Mouse (Mus musculus) olfactory bulb, adult 2 months (tissue): ENCODE results near the gene Smyd5. TPM values are rescaled to one million over a fixed set of nuclear protein-coding genes. Genes with fewer than 3 reads are reported as not detected.
A peak's percentile ranks its signal among the peaks of the same experiment; 100 is the strongest.
"Not testable (repeated sequence)": the region's sequence is repeated elsewhere in the genome, so short reads cannot be mapped to it uniquely, and the experiment has no call there.

ENCODE experiments used
- H3K27ac ChIP-seq: fragments of 200-500 bp; 2 replicates; pipeline ENCODE4 v1.5.1; 2012; ENCODE audit warnings: low read depth, low read length; ENCODE audit not compliant: insufficient read depth
- H3K4me1 ChIP-seq: fragments of 200-500 bp; 2 replicates; pipeline ENCODE4 v1.6.1; 2012; ENCODE audit warnings: low read length; ENCODE audit not compliant: control insufficient read depth, insufficient read depth
- H3K4me3 ChIP-seq: fragments of 200-500 bp; 2 replicates; pipeline ENCODE4 v1.5.1; 2012; ENCODE audit warnings: mild to moderate bottlenecking, low read depth, low read length, moderate library complexity; ENCODE audit not compliant: insufficient read depth
- CTCF ChIP-seq: fragments of 200-500 bp; IDR thresholded peaks from 2 replicates; pipeline ENCODE4 v1.5.1; 2012; ENCODE audit warnings: low read depth, mild to moderate bottlenecking, low read length, moderate library complexity; ENCODE audit not compliant: insufficient read depth
- POLR2A ChIP-seq: fragments of 200-500 bp; IDR thresholded peaks from 2 replicates; pipeline ENCODE4 v1.6.1; 2012; ENCODE audit warnings: mild to moderate bottlenecking, low read depth, low read length, moderate library complexity; ENCODE audit not compliant: insufficient read depth
- WGBS: fragments of 180-500 bp; shearing (Covaris S2); methylation state at CpG from one replicate; pipeline ENCODE4 v1.1.7; 2018; 5-methylcytosine and 5-hydroxymethylcytosine counted together
- polyA plus RNA-seq: library from polyadenylated mRNA; stranded (reverse); fragments of >200 nt; gene quantifications from 2 replicates; pipeline ENCODE4 v1.2.4, GENCODE M21; 2012; ENCODE audit warnings: low replicate concordance; ENCODE audit not compliant: missing spikeins, insufficient read depth, insufficient read length

Gene Smyd5
- polyA plus RNA-seq, 1 experiment: not detected

DNA sequence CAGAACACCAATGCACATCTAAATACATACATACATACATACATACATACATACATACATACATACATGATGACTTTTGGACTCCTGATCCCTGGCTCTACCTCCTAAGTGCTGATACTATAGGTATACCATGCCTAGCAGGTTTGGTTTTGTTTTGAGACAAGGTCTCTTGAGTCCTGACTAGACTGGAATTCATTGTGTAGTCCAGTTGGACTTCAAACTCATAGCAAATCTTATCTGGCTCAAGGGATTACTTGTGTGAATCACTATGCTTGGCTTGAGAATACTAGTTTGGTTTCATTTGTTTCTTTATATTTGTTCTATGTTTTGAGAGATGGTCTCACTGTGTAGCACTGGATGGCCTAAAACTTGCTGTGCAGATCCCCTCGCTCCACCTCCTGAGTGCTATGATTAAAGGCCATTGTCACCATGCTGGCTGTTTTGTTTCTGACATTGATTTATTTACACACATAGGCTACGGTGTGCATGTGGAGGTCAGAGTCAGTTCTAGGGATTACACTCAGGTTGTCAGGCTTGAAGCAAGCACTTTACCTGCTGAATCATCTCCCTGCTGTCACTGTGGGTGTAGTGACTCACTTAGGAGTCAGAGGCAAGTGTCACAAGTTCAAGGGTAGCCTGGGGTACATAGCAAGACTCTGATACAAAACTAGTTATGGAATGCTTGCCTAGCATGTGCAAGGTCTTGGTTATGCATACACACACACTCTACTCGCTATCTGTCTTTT, 11.9 kb downstream of the Smyd5 start:
- TF ChIP-seq POLR2A: no peak
- no peak for TF ChIP-seq CTCF
- Histone ChIP-seq H3K4me3 (no peak overlapping the region), H3K27ac (no peak overlapping the region), H3K4me1 (peaks cover 4% of the 10 kb centered on the region; the same call in 1 of the 2 replicates)
- WGBS: 83% methylated on average over 3 of the region's 3 CpGs

DNA sequence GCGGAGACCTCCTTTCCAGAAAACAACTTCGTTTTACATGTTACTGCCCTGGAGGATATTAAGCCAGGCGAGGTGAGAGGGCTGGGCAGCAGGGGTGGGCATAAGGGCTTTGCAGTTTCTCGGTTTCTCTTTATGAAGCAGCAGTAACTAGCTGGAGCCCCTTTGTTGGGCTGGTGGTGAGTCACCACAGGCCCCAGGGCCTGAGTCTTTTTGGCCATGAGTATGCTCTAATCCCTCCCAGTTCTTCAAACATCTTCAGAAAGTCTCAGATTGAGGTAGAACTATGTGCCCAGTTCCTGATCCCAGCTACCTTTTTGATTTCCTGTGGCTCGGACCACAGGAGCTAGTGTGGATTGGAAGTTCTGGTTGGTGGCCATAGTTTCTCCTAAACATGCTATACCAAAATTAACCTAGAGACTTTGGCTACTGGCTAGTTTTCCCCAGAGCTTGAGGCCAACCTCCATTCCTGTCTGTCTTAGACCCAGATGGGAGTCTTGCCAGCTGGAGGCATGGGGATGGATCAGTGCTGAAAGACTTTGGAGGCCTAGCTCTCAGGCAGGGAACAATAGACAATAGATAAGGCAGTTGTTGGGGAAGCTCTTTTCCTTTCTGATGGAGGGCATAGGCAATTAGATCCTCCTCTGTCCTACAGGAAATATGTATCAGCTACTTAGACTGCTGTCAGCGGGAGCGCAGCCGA, 12.6 kb downstream of the Smyd5 start:
- peaks cover 4% of the 10 kb centered on the region; the same call in 1 of the 2 replicates for H3K4me1 ChIP-seq
- no peak overlapping the region for H3K27ac ChIP-seq
- H3K4me3 ChIP-seq: no peak overlapping the region
- WGBS: 88% methylated on average over 8 of the region's 8 CpGs
- TF ChIP-seq POLR2A (no peak), CTCF (no peak)

DNA sequence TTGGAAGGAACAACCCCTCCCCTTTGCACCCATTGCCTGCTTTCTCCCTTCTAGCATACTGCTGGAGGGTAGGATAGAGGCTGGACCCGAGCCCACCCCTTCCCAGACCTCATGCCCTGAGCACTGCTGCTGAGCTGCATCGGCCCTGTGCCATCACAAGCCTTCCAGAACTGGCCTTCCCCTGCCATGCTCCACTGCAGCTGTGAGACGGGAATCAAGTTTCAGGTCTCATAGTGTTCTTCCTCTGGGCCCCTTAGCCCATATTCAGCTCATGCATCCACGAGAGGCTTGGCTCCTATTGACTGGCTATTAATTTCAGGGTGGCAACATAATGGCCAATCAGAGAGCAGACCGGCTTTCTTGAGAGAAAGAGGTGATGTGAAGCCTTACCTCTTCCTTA, 13.5 kb downstream of the Smyd5 start:
- H3K4me3 ChIP-seq: no peak overlapping the region
- 81% methylated on average over 5 of the region's 5 CpGs for WGBS
- H3K27ac ChIP-seq: no peak overlapping the region
- peaks cover 4% of the 10 kb centered on the region; the same call in 1 of the 2 replicates for H3K4me1 ChIP-seq
- TF ChIP-seq CTCF: no peak
- no peak for TF ChIP-seq POLR2A

DNA sequence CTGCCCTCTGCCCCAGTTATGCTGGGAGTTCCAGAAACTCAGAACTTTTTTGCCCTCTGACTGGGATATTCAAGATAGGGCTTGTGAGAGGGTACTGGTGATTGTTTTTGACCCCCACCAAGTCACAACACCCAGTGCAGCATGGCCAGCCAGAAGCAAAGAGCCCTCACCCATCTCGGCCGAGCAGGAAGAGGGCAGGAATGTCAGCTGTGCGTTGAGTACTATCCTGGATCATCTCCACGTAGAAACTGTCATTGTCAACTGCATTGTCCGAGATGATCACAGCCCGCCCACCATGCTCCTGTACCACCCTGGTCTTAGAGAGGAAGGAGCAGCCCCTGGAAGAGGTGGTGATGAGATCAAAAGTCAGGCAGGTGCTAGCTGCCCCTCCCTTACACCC, 15.6 kb downstream of the Smyd5 start:
- Histone ChIP-seq H3K4me3 (no peak overlapping the region), H3K27ac (no peak overlapping the region), H3K4me1 (peaks cover 4% of the 10 kb centered on the region; the same call in 1 of the 2 replicates)
- TF ChIP-seq CTCF (no peak), POLR2A (no peak)
- 93% methylated on average over 6 of the region's 6 CpGs for WGBS

DNA sequence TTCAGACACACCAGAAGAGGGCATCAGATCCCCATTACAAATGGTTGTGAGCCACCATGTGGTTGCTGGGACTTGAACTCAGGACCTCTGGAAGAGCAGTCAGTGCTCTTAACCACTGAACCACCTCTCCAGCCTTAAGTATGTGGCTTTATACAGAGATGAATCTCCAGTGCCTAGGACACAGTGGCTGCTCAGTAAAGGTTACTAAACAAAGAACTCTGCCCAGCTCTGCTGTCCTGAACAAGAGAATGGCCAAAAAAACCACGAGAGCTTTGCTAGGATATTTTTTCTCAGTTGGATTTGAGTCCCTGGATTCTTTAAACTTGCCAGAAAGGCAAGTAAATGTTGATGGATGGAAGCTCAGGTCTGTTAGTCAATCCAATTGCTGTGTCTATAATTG, 18.4 kb downstream of the Smyd5 start:
- not testable (repeated sequence) for H3K4me1 ChIP-seq, H3K4me3 ChIP-seq, H3K27ac ChIP-seq
- WGBS: 63% methylated on average over 1 of the region's 1 CpGs

DNA sequence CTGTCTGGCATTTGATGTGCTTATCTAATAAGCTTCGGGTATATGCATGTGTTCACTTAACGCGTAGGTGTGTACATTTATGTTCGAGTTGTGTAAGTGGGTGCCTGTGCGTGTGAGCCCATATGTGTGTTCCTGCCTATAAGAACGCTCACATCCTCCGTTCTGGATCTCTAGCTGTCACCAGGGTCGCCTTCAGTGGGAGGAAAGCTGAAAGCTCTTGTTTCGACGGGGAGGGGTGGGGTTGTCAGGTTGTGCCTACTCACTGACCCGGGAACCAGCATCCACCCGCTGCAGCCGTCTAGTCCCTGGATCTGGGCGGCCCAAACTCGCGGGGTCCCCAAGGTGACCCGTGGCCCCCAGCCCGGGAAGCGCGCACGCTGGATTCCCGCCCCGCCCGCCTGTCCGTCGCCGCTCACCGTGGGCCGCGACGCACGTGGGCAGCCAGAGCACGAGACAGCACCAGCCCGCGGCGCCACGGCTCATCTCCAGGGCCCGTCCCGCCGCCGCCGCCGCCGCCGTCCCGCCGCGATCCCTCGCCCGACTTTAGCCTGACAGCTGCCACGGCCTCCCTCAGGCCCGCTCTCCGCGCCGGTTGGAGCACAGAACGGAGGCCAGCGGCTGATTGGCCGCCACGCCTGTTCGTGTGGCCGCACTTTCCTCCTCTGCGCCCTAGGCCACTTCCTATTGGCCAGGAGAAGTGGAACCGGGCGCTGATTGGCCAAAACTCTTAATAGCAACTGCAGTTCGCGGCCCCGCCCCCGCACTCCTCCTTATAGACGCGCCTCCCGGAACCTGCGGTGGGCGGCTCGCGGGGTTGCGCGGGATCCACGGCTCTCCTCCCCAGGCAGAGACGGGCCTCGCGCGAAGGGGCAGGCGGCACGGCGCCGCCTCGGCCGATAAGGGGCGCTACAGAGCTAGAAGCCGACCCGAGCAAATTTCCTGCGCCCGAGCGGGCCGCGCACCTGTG, 19.2 kb downstream of the Smyd5 start, which contains the start of gene Cct7:
Gene Cct7 (plus strand): TSS at position 818 of the 967 bp plus-strand sequence.
- Histone ChIP-seq H3K27ac (peak within 1 kb of the TSS; percentile 78), H3K4me1 (no peaks in the 10 kb centered on the region; the same call in 1 of the 2 replicates), H3K4me3 (peak within 1 kb of the TSS; percentile 83)
- TF ChIP-seq POLR2A (no peak; the same call in 1 of the 2 replicates), CTCF (peak; percentile 59; the same call in 1 of the 2 replicates)
- WGBS: 2% methylated on average over 95 of the region's 96 CpGs

DNA sequence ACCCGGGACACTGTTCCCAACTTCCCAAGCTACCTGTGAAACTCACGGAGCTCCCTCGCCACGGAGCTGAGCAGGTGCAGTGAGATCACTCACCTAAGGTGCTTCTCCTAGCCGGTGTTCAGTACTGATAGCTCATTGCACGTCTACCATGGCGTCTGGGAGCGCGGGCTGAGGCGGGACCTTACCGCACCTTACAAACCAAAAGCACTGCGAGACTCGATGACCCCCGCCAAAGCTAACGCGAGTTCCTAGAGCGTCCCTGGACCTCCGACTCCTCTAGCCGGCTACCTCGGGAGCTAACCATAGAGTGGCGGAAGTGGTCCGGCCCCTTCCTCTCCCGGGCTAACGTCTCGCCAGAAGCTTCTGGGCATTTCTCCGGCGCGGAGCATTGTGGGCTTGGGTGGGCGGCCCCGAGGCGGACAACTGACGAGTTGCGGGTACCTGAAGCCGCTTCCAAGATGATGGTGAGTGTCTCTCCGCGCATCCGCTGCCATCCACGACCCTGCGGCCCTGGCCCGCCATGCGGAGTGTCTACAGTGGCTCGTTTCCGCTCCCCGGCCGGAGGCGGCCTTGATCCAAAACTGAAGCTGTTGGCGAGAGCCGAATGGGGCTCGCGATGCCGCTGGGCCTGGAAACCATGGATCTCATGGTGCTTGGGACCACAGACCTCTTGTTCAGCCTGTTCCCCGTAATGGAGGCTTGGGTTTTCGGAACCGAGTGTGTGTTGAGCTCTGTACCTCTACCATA, 20.0 kb downstream of the Smyd5 start, which contains the start of gene Pradc1:
Gene Pradc1 (minus strand): TSS at position 307 of the 747 bp plus-strand sequence.
- TF ChIP-seq CTCF: 0 out of 2 replicates have a peak, but pooled peaks have one; percentile 3
- TF ChIP-seq POLR2A: peak; percentile 56
- peak within 1 kb of the TSS; percentile 78 for H3K27ac ChIP-seq
- peak within 1 kb of the TSS; percentile 83 for H3K4me3 ChIP-seq
- no peaks in the 10 kb centered on the region; the same call in 1 of the 2 replicates for H3K4me1 ChIP-seq
- WGBS: under 1% methylated on average over 54 of the region's 54 CpGs

- WGBS: under 1% methylated on average over 15 of the region's 15 CpGs
- TF ChIP-seq POLR2A (no peak), CTCF (no peak)
- H3K4me3 ChIP-seq: peak overlapping the region; percentile 83
- no peaks in the 10 kb centered on the region; the same call in 1 of the 2 replicates for H3K4me1 ChIP-seq
- H3K27ac ChIP-seq: peak overlapping the region; percentile 76
Measured at GRCm38 (mm10) chr6:85452411-85452665, 20.5 kb downstream of the Smyd5 start.
